Mouse (Mus musculus): ENCODE results near the gene Pcbp3. TPM values are rescaled to one million over a fixed set of nuclear protein-coding genes. Genes with fewer than 3 reads are reported as not detected.

Pcbp3 gene
- polyA plus RNA-seq, 1 experiment from 2014 or later = 12.6 TPM

DNA sequence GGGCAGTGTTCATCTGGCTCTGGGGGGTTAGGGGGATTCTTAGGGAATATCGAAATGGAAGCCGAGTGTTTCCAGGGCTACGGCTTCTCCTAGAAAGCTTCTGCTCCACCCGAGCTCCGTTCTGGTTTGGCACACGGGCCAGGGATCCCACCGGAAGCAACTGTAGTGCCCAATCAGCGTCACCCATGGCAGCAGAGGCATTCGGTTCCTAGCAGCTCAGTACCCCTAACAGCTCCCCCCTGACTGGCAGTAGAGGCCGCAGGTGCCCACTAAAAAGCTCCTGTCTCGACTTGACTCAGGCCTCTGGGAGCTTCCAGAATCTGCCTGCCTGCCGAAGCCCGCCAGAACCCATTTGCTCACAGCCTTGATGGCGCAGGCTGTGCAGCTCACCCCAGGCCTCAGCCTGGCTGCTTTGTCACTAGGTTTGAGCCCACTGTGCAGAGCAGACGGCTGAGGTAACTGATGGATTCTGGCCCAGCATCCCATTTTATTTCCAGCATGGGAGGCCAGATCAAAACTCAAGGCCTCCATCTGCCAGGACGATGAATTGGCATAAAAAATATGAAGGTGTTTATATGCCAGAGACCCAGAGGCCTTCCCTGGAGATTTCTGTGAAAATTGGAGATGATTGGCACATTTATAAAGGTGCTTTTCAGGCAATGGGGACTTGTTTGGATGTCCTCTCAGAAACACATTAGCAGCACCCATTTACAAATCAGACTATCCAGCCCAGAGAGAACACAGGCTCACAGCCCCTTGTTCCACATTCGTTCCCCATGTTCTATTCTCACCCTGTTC is 78.8 kb downstream of the Pcbp3 start:
- 72% methylated on average over 17 of the region's 17 CpGs for WGBS
- Histone ChIP-seq H3K27me3 (replicated peaks) (no peaks in the 10 kb centered on the region), H3K9me3 (replicated peaks) (no peaks in the 10 kb centered on the region), H3K27ac (ENCODE audit: poor library complexity, severe bottlenecking) (no peak overlapping the region), H3K4me2 (no peak overlapping the region), H3K9ac (no peak overlapping the region), H3K4me3 (no peak overlapping the region), H3K36me3 (no peaks in the 10 kb centered on the region), H3K4me1 (replicated peaks) (0 out of 2 replicates have a peak, but pooled peaks cover 5% of the 10 kb centered on the region)
- ATAC-seq (ENCODE audit: insufficient number of reproducible peaks, low FRiP score) = no peak

- WGBS = 47% methylated on average over 5 of the region's 5 CpGs
- ATAC-seq (ENCODE audit: insufficient number of reproducible peaks, low FRiP score) = peak; percentile 18; the same call in 1 of the 2 replicates
- no peak overlapping the region for H3K9ac ChIP-seq
These were observed 79.8 kb downstream of the Pcbp3 start for GRCm38 (mm10) chr10:76881900-76882299.

GRCm38 (mm10) chr10:76875310-76875709 is 86.4 kb downstream of the Pcbp3 start:
- Histone ChIP-seq H3K27me3 (replicated peaks) (no peaks in the 10 kb centered on the region), H3K4me3 (no peak overlapping the region), H3K4me1 (replicated peaks) (peaks cover 13% of the 10 kb centered on the region; the same call in 1 of the 2 replicates), H3K9ac (no peak overlapping the region), H3K9me3 (replicated peaks) (no peaks in the 10 kb centered on the region), H3K27ac (ENCODE audit: poor library complexity, severe bottlenecking) (no peak overlapping the region), H3K4me2 (no peak overlapping the region), H3K36me3 (no peaks in the 10 kb centered on the region)
- WGBS = 68% methylated on average over 6 of the region's 6 CpGs
- ATAC-seq (ENCODE audit: insufficient number of reproducible peaks, low FRiP score) = no peak

More at GRCm38 (mm10) chr10:76881900-76882299, 79.8 kb downstream of the Pcbp3 start:
- no peak overlapping the region for H3K4me2 ChIP-seq
- no peaks in the 10 kb centered on the region for H3K9me3 ChIP-seq (replicated peaks)
- H3K4me3 ChIP-seq = no peak overlapping the region
- H3K4me1 ChIP-seq (replicated peaks) = 0 out of 2 replicates have a peak, but pooled peaks cover 5% of the 10 kb centered on the region
- H3K27me3 ChIP-seq (replicated peaks) = no peaks in the 10 kb centered on the region
- no peaks in the 10 kb centered on the region for H3K36me3 ChIP-seq
- H3K27ac ChIP-seq (ENCODE audit: poor library complexity, severe bottlenecking) = no peak overlapping the region

GRCm38 (mm10) chr10:76874879-76875278 is 86.8 kb downstream of the Pcbp3 start:
- Histone ChIP-seq H3K36me3 (no peaks in the 10 kb centered on the region), H3K9me3 (replicated peaks) (no peaks in the 10 kb centered on the region), H3K4me1 (replicated peaks) (peaks cover 13% of the 10 kb centered on the region; the same call in 1 of the 2 replicates), H3K27ac (ENCODE audit: poor library complexity, severe bottlenecking) (no peak overlapping the region), H3K9ac (no peak overlapping the region), H3K4me3 (no peak overlapping the region), H3K4me2 (no peak overlapping the region), H3K27me3 (replicated peaks) (no peaks in the 10 kb centered on the region)
- no peak for ATAC-seq (ENCODE audit: insufficient number of reproducible peaks, low FRiP score)
- WGBS = 78% methylated on average over 5 of the region's 5 CpGs

DNA sequence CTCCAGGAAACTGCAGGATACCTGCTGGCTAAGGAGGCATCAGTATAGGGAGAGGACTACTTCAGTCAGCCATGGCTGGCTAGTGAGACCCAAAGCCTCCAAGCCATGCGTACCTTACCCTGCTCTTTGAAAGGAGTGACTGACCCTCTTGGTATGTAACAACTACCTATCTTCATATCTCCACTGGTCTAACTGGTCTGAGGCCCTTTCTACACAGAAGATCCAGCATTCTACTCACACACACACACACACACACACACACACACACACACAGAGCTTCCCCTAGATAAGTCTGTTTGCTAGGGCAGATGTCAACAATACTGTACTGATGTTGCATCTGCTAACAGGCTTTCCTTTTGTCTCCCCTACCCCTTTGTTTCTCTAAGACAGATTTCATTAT is 87.3 kb downstream of the Pcbp3 start:
- 75% methylated on average over 1 of the region's 1 CpGs for WGBS
- H3K27me3 ChIP-seq (replicated peaks) = no peaks in the 10 kb centered on the region
- no peak overlapping the region for H3K27ac ChIP-seq (ENCODE audit: poor library complexity, severe bottlenecking)
- no peaks in the 10 kb centered on the region for H3K36me3 ChIP-seq
- H3K9ac ChIP-seq = no peak overlapping the region
- H3K4me3 ChIP-seq = no peak overlapping the region
- H3K4me2 ChIP-seq = no peak overlapping the region
- no peaks in the 10 kb centered on the region for H3K9me3 ChIP-seq (replicated peaks)
- peaks cover 13% of the 10 kb centered on the region; the same call in 1 of the 2 replicates for H3K4me1 ChIP-seq (replicated peaks)
- ATAC-seq (ENCODE audit: insufficient number of reproducible peaks, low FRiP score) = no peak

GRCm38 (mm10) chr10:76873948-76874347 is 87.7 kb downstream of the Pcbp3 start:
- H3K27me3 ChIP-seq (replicated peaks) = no peaks in the 10 kb centered on the region
- H3K36me3 ChIP-seq = no peaks in the 10 kb centered on the region
- no peak overlapping the region for H3K4me3 ChIP-seq
- peaks cover 13% of the 10 kb centered on the region; the same call in 1 of the 2 replicates for H3K4me1 ChIP-seq (replicated peaks)
- H3K27ac ChIP-seq (ENCODE audit: poor library complexity, severe bottlenecking) = no peak overlapping the region
- no peak overlapping the region for H3K4me2 ChIP-seq
- H3K9ac ChIP-seq = no peak overlapping the region
- H3K9me3 ChIP-seq (replicated peaks) = no peaks in the 10 kb centered on the region
- ATAC-seq (ENCODE audit: insufficient number of reproducible peaks, low FRiP score) = no peak
- 54% methylated on average over 10 of the region's 10 CpGs for WGBS

GRCm38 (mm10) chr10:76872736-76873135 is 89.0 kb downstream of the Pcbp3 start:
- no peak for ATAC-seq (ENCODE audit: insufficient number of reproducible peaks, low FRiP score)
- H3K4me3 ChIP-seq = no peak overlapping the region
- 69% methylated on average over 8 of the region's 8 CpGs for WGBS

DNA sequence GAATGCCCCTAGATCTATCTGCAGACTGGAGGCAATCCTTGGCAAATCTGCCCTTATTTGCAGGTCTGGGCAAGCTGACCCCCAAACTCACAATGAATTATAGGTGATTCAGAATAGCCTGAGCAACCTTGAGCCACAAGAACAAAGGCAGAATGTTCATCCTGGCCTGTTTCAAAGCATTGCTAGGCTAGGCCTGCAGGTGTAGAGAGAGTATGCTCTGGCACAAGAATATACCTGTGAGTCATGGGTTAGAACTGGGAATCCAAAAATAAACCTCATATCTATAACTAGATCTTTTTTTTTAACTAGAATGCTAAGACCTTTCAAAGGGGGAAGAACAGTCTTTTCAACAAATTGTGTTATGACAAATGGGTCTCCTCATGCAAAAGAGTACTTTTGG is 95.8 kb downstream of the Pcbp3 start:
- Histone ChIP-seq H3K27ac (ENCODE audit: poor library complexity, severe bottlenecking) (no peak overlapping the region), H3K4me2 (no peak overlapping the region), H3K9me3 (replicated peaks) (no peaks in the 10 kb centered on the region), H3K9ac (no peak overlapping the region), H3K36me3 (no peaks in the 10 kb centered on the region), H3K4me3 (no peak overlapping the region), H3K4me1 (replicated peaks) (no peaks in the 10 kb centered on the region), H3K27me3 (replicated peaks) (no peaks in the 10 kb centered on the region)
- ATAC-seq (ENCODE audit: insufficient number of reproducible peaks, low FRiP score) = no peak

More at GRCm38 (mm10) chr10:76872736-76873135, 89.0 kb downstream of the Pcbp3 start:
- H3K9ac ChIP-seq = no peak overlapping the region
- no peak overlapping the region for H3K4me2 ChIP-seq
- no peaks in the 10 kb centered on the region for H3K9me3 ChIP-seq (replicated peaks)
- H3K36me3 ChIP-seq = no peaks in the 10 kb centered on the region
- no peak overlapping the region for H3K27ac ChIP-seq (ENCODE audit: poor library complexity, severe bottlenecking)
- H3K4me1 ChIP-seq (replicated peaks) = peaks cover 13% of the 10 kb centered on the region; the same call in 1 of the 2 replicates
- H3K27me3 ChIP-seq (replicated peaks) = no peaks in the 10 kb centered on the region

GRCm38 (mm10) chr10:76860998-76861397 is 100.7 kb downstream of the Pcbp3 start:
- H3K9me3 ChIP-seq (replicated peaks) = no peaks in the 10 kb centered on the region
- no peak overlapping the region for H3K27ac ChIP-seq (ENCODE audit: poor library complexity, severe bottlenecking)
- no peaks in the 10 kb centered on the region; the same call in 1 of the 2 replicates for H3K4me1 ChIP-seq (replicated peaks)
- H3K36me3 ChIP-seq = no peaks in the 10 kb centered on the region
- no peaks in the 10 kb centered on the region for H3K27me3 ChIP-seq (replicated peaks)
- WGBS = 61% methylated on average over 3 of the region's 3 CpGs
- no peak overlapping the region for H3K4me3 ChIP-seq
- H3K4me2 ChIP-seq = no peak overlapping the region
- ATAC-seq (ENCODE audit: insufficient number of reproducible peaks, low FRiP score) = no peak
- H3K9ac ChIP-seq = no peak overlapping the region

- H3K4me1 ChIP-seq (replicated peaks) = no peaks in the 10 kb centered on the region; the same call in 1 of the 2 replicates
- H3K36me3 ChIP-seq = no peaks in the 10 kb centered on the region
- WGBS = 79% methylated on average over 12 of the region's 12 CpGs
- no peak overlapping the region for H3K27ac ChIP-seq (ENCODE audit: poor library complexity, severe bottlenecking)
- no peak for ATAC-seq (ENCODE audit: insufficient number of reproducible peaks, low FRiP score)
- H3K9me3 ChIP-seq (replicated peaks) = no peaks in the 10 kb centered on the region
- H3K9ac ChIP-seq = no peak overlapping the region
- no peak overlapping the region for H3K4me3 ChIP-seq
- no peaks in the 10 kb centered on the region for H3K27me3 ChIP-seq (replicated peaks)
- no peak overlapping the region for H3K4me2 ChIP-seq
These were observed 102.1 kb downstream of the Pcbp3 start for GRCm38 (mm10) chr10:76859355-76860127.

DNA sequence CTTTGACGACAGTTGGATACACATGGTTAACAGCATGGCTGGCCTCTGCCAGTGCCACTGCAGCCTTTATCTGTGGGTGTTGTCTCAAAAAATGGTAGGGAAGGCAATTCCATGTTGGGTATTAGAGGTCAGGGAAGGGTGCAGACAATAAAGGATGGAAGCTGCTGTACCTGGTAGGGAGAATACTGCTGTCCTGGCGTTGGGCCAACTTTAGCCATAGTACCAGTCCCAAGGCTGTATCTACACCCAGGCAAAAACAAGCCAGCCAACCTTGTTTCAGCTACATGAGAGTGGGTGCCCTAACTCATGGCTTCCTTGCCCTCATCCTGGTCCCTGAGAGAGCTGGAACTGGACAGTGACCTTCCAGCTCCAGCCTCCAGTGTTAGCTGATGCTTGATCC is 103.8 kb downstream of the Pcbp3 start:
- H3K9me3 ChIP-seq (replicated peaks) = no peaks in the 10 kb centered on the region
- H3K4me2 ChIP-seq = no peak overlapping the region
- H3K36me3 ChIP-seq = no peaks in the 10 kb centered on the region
- H3K27me3 ChIP-seq (replicated peaks) = no peaks in the 10 kb centered on the region
- H3K4me1 ChIP-seq (replicated peaks) = no peaks in the 10 kb centered on the region; the same call in 1 of the 2 replicates
- H3K9ac ChIP-seq = no peak overlapping the region
- 86% methylated on average over 2 of the region's 2 CpGs for WGBS
- no peak for ATAC-seq (ENCODE audit: insufficient number of reproducible peaks, low FRiP score)
- H3K27ac ChIP-seq (ENCODE audit: poor library complexity, severe bottlenecking) = no peak overlapping the region
- H3K4me3 ChIP-seq = no peak overlapping the region

Measured in heart, embryonic 12.5 days (tissue).